Mouse (Mus musculus): Measurements from ENCODE around the gene Nkapl.

The Nkapl gene

GRCm38 (mm10) chr13:21435476-21435875 lies 32.8 kb downstream of the Nkapl start:
- DNase-seq (ENCODE audit: low spot score in 2 of 2) = no peak

DNA sequence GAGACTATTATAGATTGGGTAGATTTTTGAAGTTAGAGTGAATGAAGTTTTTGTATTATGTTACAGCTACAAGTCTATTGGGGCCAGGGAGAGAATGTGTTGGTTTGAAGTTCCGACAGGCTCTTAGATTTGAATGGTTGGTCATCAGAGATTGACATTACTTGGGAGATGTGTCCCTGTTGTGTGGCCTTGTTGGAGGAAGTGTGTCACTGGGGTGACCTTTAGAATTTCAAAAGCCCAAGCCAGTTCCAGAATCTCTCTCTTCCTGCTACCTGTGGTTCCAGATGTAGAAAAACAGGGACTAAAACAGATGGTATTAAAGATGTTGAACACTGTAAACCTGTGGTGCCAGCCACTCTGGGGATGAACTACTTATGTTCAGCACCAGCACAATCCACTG lies 40.7 kb downstream of the Nkapl start:
- no peak for DNase-seq (ENCODE audit: low spot score in 2 of 2)

GRCm38 (mm10) chr13:21423301-21423700 lies 45.0 kb downstream of the Nkapl start:
- no peak for DNase-seq (ENCODE audit: low spot score in 2 of 2)

- DNase-seq (ENCODE audit: low spot score in 2 of 2) = no peak
These were observed 49.4 kb downstream of the Nkapl start for GRCm38 (mm10) chr13:21418865-21419264.

DNA sequence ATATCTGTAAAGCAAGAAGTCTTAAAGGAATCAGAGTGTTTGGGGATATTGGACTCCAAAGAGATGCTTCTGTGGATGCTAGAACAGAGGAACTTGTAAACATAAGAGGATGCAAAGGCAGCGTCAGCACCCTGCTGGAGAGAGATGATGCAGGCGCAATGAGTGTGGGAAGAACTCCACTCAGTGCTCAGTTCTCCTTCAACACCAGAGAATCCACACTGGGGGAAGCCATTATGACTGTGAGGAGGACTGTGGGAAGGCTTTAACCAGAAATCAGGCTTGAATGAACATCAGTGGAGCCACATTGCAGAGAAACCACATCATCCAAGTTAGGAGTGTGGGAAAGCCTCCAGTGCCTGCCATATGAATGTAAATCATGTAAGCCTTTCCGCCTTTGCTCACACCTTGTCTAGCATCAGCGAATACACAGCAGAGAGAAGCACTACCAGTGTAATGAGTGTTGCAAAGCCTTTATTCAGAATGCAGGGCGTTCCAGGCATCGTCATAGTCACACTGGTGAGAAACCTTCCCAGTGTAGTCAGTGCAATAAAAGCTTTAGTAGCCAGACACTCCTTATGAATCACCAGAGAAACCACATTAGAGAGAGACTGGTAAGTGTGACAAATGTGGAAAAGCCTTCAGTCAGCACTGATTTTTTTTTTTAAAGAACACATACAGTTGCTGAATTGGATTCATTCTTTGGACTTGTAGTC lies 50.9 kb downstream of the Nkapl start:
- no peak for DNase-seq (ENCODE audit: low spot score in 2 of 2)

Data from cerebellum, postnatal 4 days (tissue).